Mouse (Mus musculus) brown adipose tissue, adult 24 weeks (tissue): ENCODE data around the gene Tcf12. TPM values are rescaled to one million over a fixed set of nuclear protein-coding genes. Genes with fewer than 3 reads are reported as not detected.

ENCODE experiments used
- H3K27ac ChIP-seq: fragments of 200-500 bp; replicated peaks from 2 replicates; pipeline ENCODE4 v1.5.1; 2012; ENCODE audit warnings: low read depth, mild to moderate bottlenecking, low read length
- H3K4me1 ChIP-seq: fragments of 200-500 bp; 2 replicates; pipeline ENCODE4 v1.6.1; 2012; ENCODE audit warnings: low read length, mixed read lengths; ENCODE audit not compliant: control insufficient read depth, insufficient read depth, insufficient read length
- H3K4me3 ChIP-seq: fragments of 200-500 bp; 2 replicates; pipeline ENCODE4 v1.5.1; 2012; ENCODE audit warnings: low read depth, mild to moderate bottlenecking, low read length, moderate library complexity; ENCODE audit not compliant: insufficient read depth
- polyA plus RNA-seq: library from polyadenylated mRNA; stranded (reverse); fragments of >200 nt; gene quantifications from 2 replicates; pipeline ENCODE4 v1.2.4, GENCODE M21; 2012; ENCODE audit not compliant: missing spikeins, insufficient read depth, insufficient read length

Tcf12 gene
- polyA plus RNA-seq, 1 experiment, result 32.8 TPM

GRCm38 (mm10) chr9:71980579-71980978, 131.1 kb downstream of the Tcf12 start:
- Histone ChIP-seq H3K4me1 (peaks cover 22% of the 10 kb centered on the region), H3K27ac (no peak overlapping the region), H3K4me3 (no peak overlapping the region)

- Histone ChIP-seq H3K4me1 (peaks cover 21% of the 10 kb centered on the region), H3K4me3 (no peak overlapping the region), H3K27ac (no peak overlapping the region; the same call in 1 of the 2 replicates)
Measured at GRCm38 (mm10) chr9:71978886-71979285, 132.8 kb downstream of the Tcf12 start.

- H3K4me3 ChIP-seq, result no peak overlapping the region
- H3K27ac ChIP-seq, result no peak overlapping the region
- peaks cover 21% of the 10 kb centered on the region for H3K4me1 ChIP-seq
Measured at GRCm38 (mm10) chr9:71976034-71976433, 135.6 kb downstream of the Tcf12 start.

GRCm38 (mm10) chr9:71975141-71975540, 136.5 kb downstream of the Tcf12 start:
- H3K4me3 ChIP-seq, result no peak overlapping the region
- H3K27ac ChIP-seq, result no peak overlapping the region
- peaks cover 18% of the 10 kb centered on the region for H3K4me1 ChIP-seq

- Histone ChIP-seq H3K4me3 (no peak overlapping the region), H3K27ac (no peak overlapping the region; the same call in 1 of the 2 replicates), H3K4me1 (peaks cover 18% of the 10 kb centered on the region)
Measured at GRCm38 (mm10) chr9:71974541-71974959, 137.1 kb downstream of the Tcf12 start.

GRCm38 (mm10) chr9:71964039-71964438, 147.6 kb downstream of the Tcf12 start:
- Histone ChIP-seq H3K4me1 (no peaks in the 10 kb centered on the region; the same call in 1 of the 2 replicates), H3K4me3 (no peak overlapping the region), H3K27ac (no peak overlapping the region)

GRCm38 (mm10) chr9:71960026-71960396, 151.7 kb downstream of the Tcf12 start:
- peak overlapping the region; percentile 53; the same call in 1 of the 2 replicates for H3K27ac ChIP-seq
- H3K4me3 ChIP-seq, result 0 out of 2 replicates have a peak overlapping the region, but pooled peaks have one; percentile 18

GRCm38 (mm10) chr9:71959259-71960025, 152.2 kb downstream of the Tcf12 start:
- Histone ChIP-seq H3K4me1 (peaks cover 5% of the 10 kb centered on the region), H3K4me3 (0 out of 2 replicates have a peak overlapping the region, but pooled peaks have one; percentile 18), H3K27ac (peak overlapping the region; percentile 53; the same call in 1 of the 2 replicates)

More at GRCm38 (mm10) chr9:71960026-71960396, 151.7 kb downstream of the Tcf12 start:
- peaks cover 5% of the 10 kb centered on the region for H3K4me1 ChIP-seq

- Histone ChIP-seq H3K4me3 (no peak overlapping the region), H3K27ac (no peak overlapping the region), H3K4me1 (peaks cover 3% of the 10 kb centered on the region; the same call in 1 of the 2 replicates)
Measured at GRCm38 (mm10) chr9:71953217-71953616, 158.5 kb downstream of the Tcf12 start.

GRCm38 (mm10) chr9:71952621-71953076, 159.0 kb downstream of the Tcf12 start:
- Histone ChIP-seq H3K4me1 (peaks cover 3% of the 10 kb centered on the region; the same call in 1 of the 2 replicates), H3K4me3 (no peak overlapping the region), H3K27ac (no peak overlapping the region)

- H3K4me1 ChIP-seq, result peaks cover 3% of the 10 kb centered on the region; the same call in 1 of the 2 replicates
- no peak overlapping the region for H3K27ac ChIP-seq
- H3K4me3 ChIP-seq, result no peak overlapping the region
Measured at GRCm38 (mm10) chr9:71951926-71952325, 159.7 kb downstream of the Tcf12 start.

- Histone ChIP-seq H3K4me1 (no peaks in the 10 kb centered on the region), H3K4me3 (no peak overlapping the region), H3K27ac (no peak overlapping the region)
Measured at GRCm38 (mm10) chr9:71951341-71951740, 160.3 kb downstream of the Tcf12 start.

GRCm38 (mm10) chr9:71944801-71945200, 166.9 kb downstream of the Tcf12 start:
- Histone ChIP-seq H3K4me3 (no peak overlapping the region), H3K4me1 (no peaks in the 10 kb centered on the region), H3K27ac (no peak overlapping the region)

- H3K4me3 ChIP-seq, result no peak overlapping the region
- no peak overlapping the region for H3K27ac ChIP-seq
Measured at GRCm38 (mm10) chr9:71942424-71942823, 169.2 kb downstream of the Tcf12 start.

GRCm38 (mm10) chr9:71940016-71940415, 171.7 kb downstream of the Tcf12 start:
- Histone ChIP-seq H3K27ac (no peak overlapping the region), H3K4me3 (no peak overlapping the region), H3K4me1 (peaks cover 2% of the 10 kb centered on the region; the same call in 1 of the 2 replicates)

More at GRCm38 (mm10) chr9:71942424-71942823, 169.2 kb downstream of the Tcf12 start:
- H3K4me1 ChIP-seq, result peaks cover 2% of the 10 kb centered on the region; the same call in 1 of the 2 replicates

- H3K4me3 ChIP-seq, result no peak overlapping the region
- peaks cover 11% of the 10 kb centered on the region for H3K4me1 ChIP-seq
- H3K27ac ChIP-seq, result no peak overlapping the region
Measured at GRCm38 (mm10) chr9:71936199-71936598, 175.5 kb downstream of the Tcf12 start.
